Comparison of ENCODE assay signal across 19 mouse cellular contexts in genomic region chr3:43209646-43210045, GRCm38 (mm10).
DNase-seq lines count a peak whose midpoint lies in the region; ATAC-seq lines count a peak whose summit lies in the region.
"Had no signal": no experiment of that assay in that cellular context is flagged by ENCODE, and none has a peak within 500 bp of the region (broad histone marks: within the 10 kb centered on the region; RNA-seq: fewer than 3 reads in every experiment).

No protein-coding gene starts in this region.

- WGBS in forebrain, embryonic 11.5 days: 45% methylated on average over 4 of the region's 4 CpGs
- WGBS in forebrain, embryonic 15.5 days: 23% methylated on average over 4 of the region's 4 CpGs
- WGBS in kidney, embryonic 15.5 days: 76% methylated on average over 4 of the region's 4 CpGs

- H3K27me3 ChIP-seq in forebrain, embryonic 11.5 days (ENCODE audit: control insufficient read depth, insufficient read depth, low read length): no peaks in the 10 kb centered on the region
- H3K27me3 ChIP-seq in forebrain, embryonic 15.5 days: no peaks in the 10 kb centered on the region
- no peaks in the 10 kb centered on the region for H3K27me3 ChIP-seq in kidney, embryonic 15.5 days
- H3K27me3 ChIP-seq: embryonic facial prominence, embryonic 13.5 days; forebrain, embryonic 12.5 days had no signal

- H3K4me3 ChIP-seq in forebrain, embryonic 11.5 days (ENCODE audit: low read depth, low read length): no peak overlapping the region
- H3K4me3 ChIP-seq in forebrain, embryonic 15.5 days: no peak overlapping the region
- H3K4me3 ChIP-seq in kidney, embryonic 15.5 days (replicated peaks): no peak overlapping the region
- H3K4me3 ChIP-seq: embryonic facial prominence, embryonic 13.5 days; forebrain, embryonic 12.5 days had no signal

- peak; percentile 75 for ATAC-seq in forebrain, embryonic 11.5 days (replicated peaks; ENCODE audit: low FRiP score)
- ATAC-seq in forebrain, embryonic 15.5 days (replicated peaks): no peak
- no peak for ATAC-seq in kidney, embryonic 15.5 days (replicated peaks; ENCODE audit: low FRiP score)
- ATAC-seq: activated CD4-positive, CD25-positive, alpha-beta regulatory T cell, adult 4 months; forebrain, embryonic 16.5 days; Patski had no signal

- H3K9me3 ChIP-seq in forebrain, embryonic 11.5 days (ENCODE audit: control insufficient read depth, low read length): no peaks in the 10 kb centered on the region
- H3K9me3 ChIP-seq in forebrain, embryonic 15.5 days: no peaks in the 10 kb centered on the region
- H3K9me3 ChIP-seq in kidney, embryonic 15.5 days (replicated peaks): no peaks in the 10 kb centered on the region
- H3K9me3 ChIP-seq: embryonic facial prominence, embryonic 13.5 days; forebrain, embryonic 12.5 days had no signal

- DNase-seq in forebrain, embryonic 11.5 days (ENCODE audit: low spot score): no peak
- DNase-seq in Muller cell, postnatal 12 days (ENCODE audit: inconsistent ontology term): peak; percentile 88
- peak; percentile 54 for DNase-seq in retina, embryonic 14.5 days (ENCODE audit: low spot score)
- no peak for DNase-seq in gastrocnemius, postnatal 4 days (ENCODE audit: low spot score in 2 of 2)
- DNase-seq: adrenal gland, adult 8-10 months; adrenal gland, postnatal 14 days; adrenal gland, postnatal 36 days; cerebellum, adult 11-12 months; cerebellum, adult 2 months; cerebellum, adult 9-10 months; cerebellum, postnatal 10 days; cerebellum, postnatal 25 days had no signal

- H3K4me2 ChIP-seq in forebrain, embryonic 11.5 days (ENCODE audit: low read depth, low read length, severe bottlenecking): no peak overlapping the region
- H3K4me2 ChIP-seq in forebrain, embryonic 15.5 days (replicated peaks): no peak overlapping the region
- H3K4me2 ChIP-seq in kidney, embryonic 15.5 days: no peak overlapping the region
- H3K4me2 ChIP-seq: embryonic facial prominence, embryonic 13.5 days; forebrain, embryonic 12.5 days had no signal

- no peak overlapping the region for H3K9ac ChIP-seq in forebrain, embryonic 11.5 days (ENCODE audit: low read length)
- no peak overlapping the region for H3K9ac ChIP-seq in forebrain, embryonic 15.5 days (replicated peaks)
- H3K9ac ChIP-seq in kidney, embryonic 15.5 days: no peak overlapping the region
- H3K9ac ChIP-seq: embryonic facial prominence, embryonic 13.5 days; forebrain, embryonic 12.5 days had no signal

- H3K4me1 ChIP-seq in forebrain, embryonic 11.5 days (replicated peaks; ENCODE audit: control insufficient read depth, insufficient read depth, low read length): no peaks in the 10 kb centered on the region
- no peaks in the 10 kb centered on the region for H3K4me1 ChIP-seq in forebrain, embryonic 15.5 days
- H3K4me1 ChIP-seq in kidney, embryonic 15.5 days: no peaks in the 10 kb centered on the region
- H3K4me1 ChIP-seq: embryonic facial prominence, embryonic 13.5 days; forebrain, embryonic 12.5 days had no signal

- no peak overlapping the region for H3K27ac ChIP-seq in forebrain, embryonic 11.5 days (ENCODE audit: low read depth, low read length)
- no peak overlapping the region for H3K27ac ChIP-seq in forebrain, embryonic 15.5 days (replicated peaks)
- H3K27ac ChIP-seq in kidney, embryonic 15.5 days: no peak overlapping the region
- H3K27ac ChIP-seq: embryonic facial prominence, embryonic 13.5 days; forebrain, embryonic 12.5 days had no signal

- H3K36me3 ChIP-seq in forebrain, embryonic 11.5 days (ENCODE audit: control insufficient read depth, insufficient read depth, low read length): no peaks in the 10 kb centered on the region
- no peaks in the 10 kb centered on the region for H3K36me3 ChIP-seq in forebrain, embryonic 15.5 days
- no peaks in the 10 kb centered on the region for H3K36me3 ChIP-seq in kidney, embryonic 15.5 days
- H3K36me3 ChIP-seq: embryonic facial prominence, embryonic 13.5 days; forebrain, embryonic 12.5 days had no signal

Comparison
In these comparisons a context has a peak if more than half of its experiments do, and no peak if none do; other contexts are left out.
1. DNase-seq: peak in Muller cell, postnatal 12 days (single experiment) and retina, embryonic 14.5 days (single experiment); none in forebrain, embryonic 11.5 days (single experiment) and gastrocnemius, postnatal 4 days (0 of 2).